Mouse (Mus musculus): ENCODE results near the gene Abtb1. TPM values are rescaled to one million over a fixed set of nuclear protein-coding genes. Genes with fewer than 3 reads are reported as not detected.

Abtb1 gene
- polyA plus RNA-seq, 1 experiment from 2014 or later: 24.1 TPM

GRCm38 (mm10) chr6:88844901-88845565 is 3.2 kb upstream of the Abtb1 start:
- H3K36me3 ChIP-seq (ENCODE audit: control insufficient read depth, insufficient read depth, low read length): no peaks in the 10 kb centered on the region; the same call in 1 of the 2 replicates
- H3K9ac ChIP-seq (replicated peaks; ENCODE audit: low read depth, low read length): no peak overlapping the region
- 89% methylated on average over 7 of the region's 7 CpGs for WGBS
- H3K27ac ChIP-seq (ENCODE audit: low read length): no peak overlapping the region
- H3K4me2 ChIP-seq (replicated peaks; ENCODE audit: low read depth, low read length): no peak overlapping the region
- H3K4me1 ChIP-seq (ENCODE audit: control insufficient read depth, insufficient read depth, low read length): peaks cover 17% of the 10 kb centered on the region
- no peaks in the 10 kb centered on the region for H3K27me3 ChIP-seq (ENCODE audit: control insufficient read depth, insufficient read depth, low read length)
- H3K4me3 ChIP-seq (ENCODE audit: low read depth, low read length): no peak overlapping the region
- ATAC-seq (ENCODE audit: insufficient number of reproducible peaks, insufficient read depth, low FRiP score, low read depth): no peak
- H3K9me3 ChIP-seq (ENCODE audit: control insufficient read depth, low read depth, low read length): no peaks in the 10 kb centered on the region

GRCm38 (mm10) chr6:88843781-88844725 is 2.3 kb upstream of the Abtb1 start:
- H3K9me3 ChIP-seq (ENCODE audit: control insufficient read depth, low read depth, low read length): no peaks in the 10 kb centered on the region
- H3K27me3 ChIP-seq (ENCODE audit: control insufficient read depth, insufficient read depth, low read length): no peaks in the 10 kb centered on the region
- H3K4me1 ChIP-seq (ENCODE audit: control insufficient read depth, insufficient read depth, low read length): peaks cover 17% of the 10 kb centered on the region
- no peak overlapping the region for H3K4me3 ChIP-seq (ENCODE audit: low read depth, low read length)
- peaks cover 5% of the 10 kb centered on the region for H3K36me3 ChIP-seq (ENCODE audit: control insufficient read depth, insufficient read depth, low read length)
- no peak for ATAC-seq (ENCODE audit: insufficient number of reproducible peaks, insufficient read depth, low FRiP score, low read depth)
- no peak overlapping the region for H3K27ac ChIP-seq (ENCODE audit: low read length)
- no peak overlapping the region for H3K9ac ChIP-seq (replicated peaks; ENCODE audit: low read depth, low read length)
- 83% methylated on average over 9 of the region's 9 CpGs for WGBS
- no peak overlapping the region for H3K4me2 ChIP-seq (replicated peaks; ENCODE audit: low read depth, low read length)

GRCm38 (mm10) chr6:88843241-88843640 is 1.5 kb upstream of the Abtb1 start:
- WGBS: 74% methylated on average over 7 of the region's 7 CpGs
- H3K9ac ChIP-seq (replicated peaks; ENCODE audit: low read depth, low read length): peak overlapping the region; percentile 80; the same call in 1 of the 2 replicates
- H3K4me1 ChIP-seq (ENCODE audit: control insufficient read depth, insufficient read depth, low read length): peaks cover 17% of the 10 kb centered on the region

GRCm38 (mm10) chr6:88842731-88843151 is 957 bp upstream of the Abtb1 start:
- ATAC-seq (ENCODE audit: insufficient number of reproducible peaks, insufficient read depth, low FRiP score, low read depth): peak; percentile 1; the same call in 1 of the 2 replicates
- H3K4me2 ChIP-seq (replicated peaks; ENCODE audit: low read depth, low read length): peak overlapping the region; percentile 81
- H3K27me3 ChIP-seq (ENCODE audit: control insufficient read depth, insufficient read depth, low read length): no peaks in the 10 kb centered on the region
- peak overlapping the region; percentile 80 for H3K9ac ChIP-seq (replicated peaks; ENCODE audit: low read depth, low read length)
- H3K4me1 ChIP-seq (ENCODE audit: control insufficient read depth, insufficient read depth, low read length): peaks cover 17% of the 10 kb centered on the region
- H3K27ac ChIP-seq (ENCODE audit: low read length): peak overlapping the region; percentile 77
- H3K9me3 ChIP-seq (ENCODE audit: control insufficient read depth, low read depth, low read length): no peaks in the 10 kb centered on the region
- peak overlapping the region; percentile 80 for H3K4me3 ChIP-seq (ENCODE audit: low read depth, low read length)
- WGBS: 1% methylated on average over 30 of the region's 32 CpGs
- peaks cover 18% of the 10 kb centered on the region for H3K36me3 ChIP-seq (ENCODE audit: control insufficient read depth, insufficient read depth, low read length)

More at GRCm38 (mm10) chr6:88843241-88843640, 1.5 kb upstream of the Abtb1 start:
- Histone ChIP-seq H3K9me3 (ENCODE audit: control insufficient read depth, low read depth, low read length) (no peaks in the 10 kb centered on the region), H3K27ac (ENCODE audit: low read length) (no peak overlapping the region), H3K4me2 (replicated peaks; ENCODE audit: low read depth, low read length) (peak overlapping the region; percentile 81), H3K4me3 (ENCODE audit: low read depth, low read length) (peak overlapping the region; percentile 80), H3K27me3 (ENCODE audit: control insufficient read depth, insufficient read depth, low read length) (no peaks in the 10 kb centered on the region), H3K36me3 (ENCODE audit: control insufficient read depth, insufficient read depth, low read length) (peaks cover 13% of the 10 kb centered on the region)
- ATAC-seq (ENCODE audit: insufficient number of reproducible peaks, insufficient read depth, low FRiP score, low read depth): no peak

- ATAC-seq (ENCODE audit: insufficient number of reproducible peaks, insufficient read depth, low FRiP score, low read depth): no peak
- Histone ChIP-seq H3K27ac (ENCODE audit: low read length) (peak overlapping the region; percentile 75), H3K27me3 (ENCODE audit: control insufficient read depth, insufficient read depth, low read length) (no peaks in the 10 kb centered on the region), H3K4me2 (replicated peaks; ENCODE audit: low read depth, low read length) (peak overlapping the region; percentile 85), H3K9ac (replicated peaks; ENCODE audit: low read depth, low read length) (peak overlapping the region; percentile 73), H3K36me3 (ENCODE audit: control insufficient read depth, insufficient read depth, low read length) (peaks cover 18% of the 10 kb centered on the region), H3K4me1 (ENCODE audit: control insufficient read depth, insufficient read depth, low read length) (peaks cover 17% of the 10 kb centered on the region), H3K4me3 (ENCODE audit: low read depth, low read length) (peak overlapping the region; percentile 80), H3K9me3 (ENCODE audit: control insufficient read depth, low read depth, low read length) (no peaks in the 10 kb centered on the region)
- under 1% methylated on average over 22 of the region's 22 CpGs for WGBS
Observed at GRCm38 (mm10) chr6:88841514-88841780, 337 bp downstream of the Abtb1 start.

GRCm38 (mm10) chr6:88840791-88841513 is 832 bp downstream of the Abtb1 start:
- H3K36me3 ChIP-seq (ENCODE audit: control insufficient read depth, insufficient read depth, low read length): peaks cover 21% of the 10 kb centered on the region
- no peak for ATAC-seq (ENCODE audit: insufficient number of reproducible peaks, insufficient read depth, low FRiP score, low read depth)
- H3K9ac ChIP-seq (replicated peaks; ENCODE audit: low read depth, low read length): peak overlapping the region; percentile 73
- peak overlapping the region; percentile 85 for H3K4me2 ChIP-seq (replicated peaks; ENCODE audit: low read depth, low read length)
- H3K9me3 ChIP-seq (ENCODE audit: control insufficient read depth, low read depth, low read length): no peaks in the 10 kb centered on the region
- H3K4me1 ChIP-seq (ENCODE audit: control insufficient read depth, insufficient read depth, low read length): peaks cover 17% of the 10 kb centered on the region
- no peaks in the 10 kb centered on the region for H3K27me3 ChIP-seq (ENCODE audit: control insufficient read depth, insufficient read depth, low read length)
- H3K4me3 ChIP-seq (ENCODE audit: low read depth, low read length): peak overlapping the region; percentile 80
- 60% methylated on average over 9 of the region's 9 CpGs for WGBS
- peak overlapping the region; percentile 75 for H3K27ac ChIP-seq (ENCODE audit: low read length)

GRCm38 (mm10) chr6:88840211-88840610 is 1.6 kb downstream of the Abtb1 start:
- no peak overlapping the region for H3K4me2 ChIP-seq (replicated peaks; ENCODE audit: low read depth, low read length)
- ATAC-seq (ENCODE audit: insufficient number of reproducible peaks, insufficient read depth, low FRiP score, low read depth): no peak
- H3K4me1 ChIP-seq (ENCODE audit: control insufficient read depth, insufficient read depth, low read length): peaks cover 17% of the 10 kb centered on the region
- WGBS: 70% methylated on average over 3 of the region's 3 CpGs
- H3K27ac ChIP-seq (ENCODE audit: low read length): no peak overlapping the region
- H3K9ac ChIP-seq (replicated peaks; ENCODE audit: low read depth, low read length): no peak overlapping the region
- H3K27me3 ChIP-seq (ENCODE audit: control insufficient read depth, insufficient read depth, low read length): no peaks in the 10 kb centered on the region
- no peaks in the 10 kb centered on the region for H3K9me3 ChIP-seq (ENCODE audit: control insufficient read depth, low read depth, low read length)
- no peak overlapping the region for H3K4me3 ChIP-seq (ENCODE audit: low read depth, low read length)
- H3K36me3 ChIP-seq (ENCODE audit: control insufficient read depth, insufficient read depth, low read length): peaks cover 27% of the 10 kb centered on the region

Measured in stomach, embryonic 14.5 days (tissue).